Mouse (Mus musculus) hindbrain, embryonic 15.5 days (tissue): Measurements from ENCODE around the gene Gm29866. TPM values are rescaled to one million over a fixed set of nuclear protein-coding genes. Genes with fewer than 3 reads are reported as not detected.
"Not testable (repeated sequence)": the region's sequence is repeated elsewhere in the genome, so short reads cannot be mapped to it uniquely, and the experiment has no call there.

Experiments
- ATAC-seq: fragments of 200-750 bp; cut with Nextera tagmentation; 2 replicates; pipeline ENCODE4 v1.8.0; 2017; ENCODE audit warnings: low read depth, moderate number of reproducible peaks, moderate TSS enrichment; ENCODE audit not compliant: low FRiP score
- H3K27ac ChIP-seq: fragments of 300-500 bp; sonication (generic); replicated peaks from 2 replicates; pipeline ENCODE4 v1.5.1; 2015; ENCODE audit warnings: mild to moderate bottlenecking, inconsistent platforms
- H3K27me3 ChIP-seq: fragments of 300-500 bp; sonication (generic); 2 replicates; pipeline ENCODE4 v1.6.1; 2015; ENCODE audit warnings: control low read depth, inconsistent platforms
- H3K36me3 ChIP-seq: fragments of 300-500 bp; sonication (generic); 2 replicates; pipeline ENCODE4 v1.6.1; 2015; ENCODE audit warnings: control low read depth, inconsistent platforms
- H3K4me1 ChIP-seq: fragments of 300-500 bp; sonication (generic); replicated peaks from 2 replicates; pipeline ENCODE4 v1.6.1; 2015; ENCODE audit warnings: control low read depth, inconsistent platforms
- H3K4me2 ChIP-seq: fragments of 300-500 bp; sonication (generic); 2 replicates; pipeline ENCODE4 v1.6.1; 2015; ENCODE audit warnings: moderate library complexity, mild to moderate bottlenecking, inconsistent platforms
- H3K4me3 ChIP-seq: fragments of 300-500 bp; sonication (generic); 2 replicates; pipeline ENCODE4 v1.5.1; 2015; ENCODE audit warnings: mild to moderate bottlenecking, inconsistent platforms
- H3K9ac ChIP-seq: fragments of 300-500 bp; sonication (generic); 2 replicates; pipeline ENCODE4 v1.6.1; 2015; ENCODE audit warnings: inconsistent platforms
- H3K9me3 ChIP-seq: fragments of 300-500 bp; sonication (generic); 2 replicates; pipeline ENCODE4 v1.6.1; 2016; ENCODE audit warnings: control low read depth, inconsistent platforms
- WGBS: fragments of 180-500 bp; shearing (Covaris S2); methylation state at CpG from one replicate; pipeline ENCODE4 v1.1.7; 2015; 5-methylcytosine and 5-hydroxymethylcytosine counted together
- polyA plus RNA-seq: library from polyadenylated mRNA; unstranded; fragments of >200 nt; fragmentation: Nextera tagmentation; extraction: Ambion mirVana; gene quantifications from 2 replicates; pipeline ENCODE4 v1.2.1, GENCODE M21; 2015

Gene Gm29866
- not detected in 2 replicates for polyA plus RNA-seq

GRCm38 (mm10) chrY:20993557-20993956, at the start of gene Gm29866:
Gm29866 (minus strand) TSS chrY:20993657.
- not testable (repeated sequence) for H3K4me2 ChIP-seq, H3K27ac ChIP-seq, H3K4me3 ChIP-seq, H3K9me3 ChIP-seq, H3K4me1 ChIP-seq, H3K36me3 ChIP-seq, H3K27me3 ChIP-seq, ATAC-seq, H3K9ac ChIP-seq
- no CpG with 5 or more reads among the region's 6 CpGs for WGBS

Other genes with a start within 250 kb of the Gm29866 start
- gene Gm20909, start 170.9 kb upstream of the Gm29866 start, polyA plus RNA-seq: not detected in 2 replicates
- not detected in 2 replicates for gene Gm20865, start 247.9 kb upstream of the Gm29866 start, polyA plus RNA-seq